Mouse (Mus musculus) macrophage (primary cell): ENCODE data around the gene Dmrtc1a. TPM values are rescaled to one million over a fixed set of nuclear protein-coding genes. Genes with fewer than 3 reads are reported as not detected.
"Not testable (repeated sequence)": the region's sequence is repeated elsewhere in the genome, so short reads cannot be mapped to it uniquely, and the experiment has no call there.

ENCODE experiments used
- H3K27ac ChIP-seq: fragments of 350-480 bp; formaldehyde crosslinking; 2 replicates; pipeline ENCODE4 v1.9.0; 2021
- H3K36me3 ChIP-seq: fragments of 350-480 bp; formaldehyde crosslinking; 2 replicates; pipeline ENCODE4 v1.9.0; 2021; ENCODE audit errors: inconsistent target
- H3K4me3 ChIP-seq: fragments of 350-480 bp; formaldehyde crosslinking; 2 replicates; pipeline ENCODE4 v1.9.0; 2021; ENCODE audit errors: inconsistent target
- H3K79me2 ChIP-seq: fragments of 350-480 bp; formaldehyde crosslinking; 2 replicates; pipeline ENCODE4 v1.9.0; 2021; ENCODE audit errors: inconsistent target
- WGBS: methylation state at CpG from one replicate; pipeline ENCODE4 v1.1.7; 2026; ENCODE audit warnings: inconsistent platforms; ENCODE audit not compliant: missing documents; 5-methylcytosine and 5-hydroxymethylcytosine counted together
- polyA plus RNA-seq: library from polyadenylated mRNA; stranded (reverse); fragments of 250-400 nt; gene quantifications from 3 replicates; pipeline ENCODE4 v1.2.4, GENCODE M21; 2018; ENCODE audit warnings: inconsistent platforms
- total RNA-seq, 78 experiments: library from RNA; depleted of rRNA; stranded (reverse); fragments of 250-400 nt; gene quantifications; 1 replicate in 9 of 78; 2 replicates in 24 of 78; 3 replicates in 43 of 78; 4 replicates in 2 of 78; pipeline ENCODE4 v1.2.4; 2018; ENCODE audit warnings: inconsistent platforms in 56 of 78

Gene Dmrtc1a
- not detected for total RNA-seq (2018; cell fraction: chromatin; rRNA removed)
- not detected for total RNA-seq (2018; cell fraction: cytosol; rRNA removed)
- total RNA-seq (2018; cell fraction: nucleus; rRNA removed) = not detected
- polyA plus RNA-seq = not detected in 3 replicates

DNA sequence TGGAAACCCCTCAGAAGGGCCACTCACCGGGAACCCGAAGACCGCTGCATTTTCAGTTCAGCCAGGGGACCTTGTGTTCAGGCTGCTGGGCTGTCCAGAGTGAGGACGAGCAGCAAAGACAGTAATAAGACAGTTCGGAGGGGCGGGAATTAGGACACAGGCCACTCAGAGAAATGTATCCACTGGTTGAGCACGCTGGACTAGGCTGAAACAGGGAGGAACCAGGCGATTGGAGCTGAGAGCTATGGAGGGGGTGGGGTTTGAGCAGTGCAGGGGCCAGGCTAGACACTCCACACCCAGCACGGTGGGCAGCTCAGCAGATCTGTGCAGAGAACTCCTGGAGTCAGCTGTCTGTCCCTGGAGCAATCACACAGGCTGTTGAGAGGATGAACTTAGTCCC, at the start of gene Dmrtc1a, which contains the start of gene 1700011M02Rik:
Gene Dmrtc1a (minus strand): TSS at position 101 of the 400 bp plus-strand sequence.
Gene 1700011M02Rik (plus strand): TSS at position 319 of the 400 bp plus-strand sequence.
- H3K36me3 ChIP-seq, H3K79me2 ChIP-seq, H3K4me3 ChIP-seq, H3K27ac ChIP-seq: not testable (repeated sequence)
- 80% methylated on average over 1 of the region's 9 CpGs for WGBS

DNA sequence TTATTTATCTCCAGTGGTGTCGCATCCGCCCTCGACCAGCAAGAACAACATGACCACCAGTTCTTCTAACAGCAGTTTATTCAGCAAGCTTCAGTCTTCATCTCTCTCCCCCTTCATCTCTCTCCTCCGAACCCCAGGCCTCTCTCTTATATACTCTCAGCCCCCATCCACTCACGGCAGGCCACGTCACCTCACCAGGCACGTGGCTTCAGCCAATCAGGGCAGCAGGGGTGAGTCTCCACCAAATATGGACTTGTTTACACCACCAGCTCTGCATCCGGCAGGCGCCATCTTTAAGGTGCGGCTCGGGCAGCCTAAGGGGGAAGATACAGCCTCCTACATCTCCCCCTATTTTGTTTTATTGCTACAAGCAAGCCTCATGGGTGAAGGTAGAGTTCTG, 41.6 kb upstream of the Dmrtc1a start:
- not testable (repeated sequence) for H3K27ac ChIP-seq, H3K36me3 ChIP-seq, H3K4me3 ChIP-seq, H3K79me2 ChIP-seq
- WGBS = 100% methylated on average over 4 of the region's 11 CpGs

DNA sequence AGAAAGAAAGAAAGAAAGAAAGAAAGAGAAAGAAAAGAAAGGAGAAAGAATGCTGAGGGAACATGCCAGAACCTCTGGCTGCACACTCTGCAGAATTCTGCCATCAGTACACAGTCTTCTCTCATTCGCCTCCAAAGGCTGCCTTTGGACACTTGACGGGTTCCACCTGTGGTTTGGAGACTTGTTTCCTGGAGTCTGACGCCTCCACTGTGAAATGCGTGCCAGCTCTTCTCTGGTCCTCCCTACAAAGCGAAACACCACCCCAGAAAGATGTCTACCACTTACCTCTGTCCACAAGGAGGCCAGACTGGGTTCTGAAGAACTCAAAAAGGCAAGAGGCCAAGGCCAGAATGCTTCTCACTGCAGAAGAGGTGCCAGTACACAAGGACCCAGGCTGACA, 28.3 kb upstream of the Dmrtc1a start:
- H3K79me2 ChIP-seq = no peaks in the 10 kb centered on the region
- 54% methylated on average over 5 of the region's 5 CpGs for WGBS
- H3K36me3 ChIP-seq = no peaks in the 10 kb centered on the region
- no peak overlapping the region for H3K27ac ChIP-seq
- H3K4me3 ChIP-seq = no peak overlapping the region

DNA sequence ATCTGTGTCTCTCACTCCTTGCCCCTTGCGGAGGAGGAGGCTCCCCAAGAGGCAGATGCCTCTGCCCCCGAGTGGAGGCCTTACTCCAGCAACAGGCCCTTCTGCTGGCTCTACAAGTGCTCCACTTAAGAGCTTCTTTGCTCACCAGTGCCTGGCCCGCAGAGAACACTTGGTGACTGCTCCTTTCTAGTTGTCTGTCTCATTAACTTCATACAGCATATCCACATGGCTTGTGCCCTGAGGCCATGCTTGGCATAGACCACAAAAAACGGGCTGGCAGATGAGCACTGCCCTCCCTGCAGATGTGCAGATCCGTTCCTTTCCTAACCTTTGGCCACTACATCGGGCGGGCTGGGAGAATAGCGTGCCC, 25.9 kb upstream of the Dmrtc1a start:
- Histone ChIP-seq H3K27ac (no peak overlapping the region), H3K36me3 (no peaks in the 10 kb centered on the region), H3K79me2 (no peaks in the 10 kb centered on the region), H3K4me3 (no peak overlapping the region)
- WGBS = 75% methylated on average over 8 of the region's 8 CpGs

DNA sequence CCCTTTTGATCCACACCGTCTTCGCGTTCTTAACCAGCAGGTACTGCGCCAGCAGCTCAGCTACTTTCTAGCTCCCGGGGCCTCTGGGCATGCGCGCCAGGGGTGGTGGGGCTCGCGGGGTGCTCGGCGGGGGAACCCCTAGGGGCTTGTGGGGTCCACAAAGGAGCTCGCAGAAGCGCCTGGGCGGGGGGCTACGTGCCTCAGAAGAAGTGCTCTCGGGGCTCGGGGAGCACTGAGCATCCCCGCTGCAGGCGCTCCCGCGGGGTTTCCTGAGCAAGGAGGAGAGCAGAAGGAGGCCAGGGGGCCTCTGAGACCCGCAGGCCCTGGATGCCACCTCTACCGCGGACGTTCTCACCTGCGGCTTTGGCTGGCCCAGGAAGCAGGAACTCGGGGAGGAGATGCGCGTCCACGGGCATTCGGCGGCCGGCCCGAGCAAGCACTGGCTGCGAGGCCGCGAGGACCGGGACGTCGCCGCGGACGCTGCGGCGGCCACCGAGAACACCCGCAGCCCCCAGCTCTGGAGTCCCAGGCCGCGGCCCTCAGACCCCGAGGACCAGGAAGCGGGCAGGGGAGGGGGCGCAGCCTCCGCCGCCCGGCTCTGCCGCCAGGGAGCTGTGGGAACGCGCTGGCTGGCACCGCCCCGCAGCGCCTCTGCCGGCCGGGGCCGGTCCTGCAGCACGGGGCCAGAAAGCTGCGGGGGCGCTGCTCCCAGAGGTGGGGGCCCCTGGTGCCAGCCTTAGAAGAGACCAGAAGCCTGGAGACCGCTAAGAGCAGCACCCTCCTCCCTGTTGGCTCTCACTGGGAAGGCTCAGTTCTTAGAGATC, 25.3 kb upstream of the Dmrtc1a start:
- WGBS = 18% methylated on average over 55 of the region's 68 CpGs
- H3K4me3 ChIP-seq = no peak overlapping the region

GRCm38 (mm10) chrX:102932992-102933570, 24.6 kb upstream of the Dmrtc1a start:
- Histone ChIP-seq H3K4me3 (no peak overlapping the region), H3K27ac (no peak overlapping the region), H3K79me2 (no peaks in the 10 kb centered on the region), H3K36me3 (no peaks in the 10 kb centered on the region)
- 47% methylated on average over 12 of the region's 12 CpGs for WGBS

More for the DNA sequence above, 25.3 kb upstream of the Dmrtc1a start:
- no peaks in the 10 kb centered on the region for H3K79me2 ChIP-seq
- no peak overlapping the region for H3K27ac ChIP-seq
- H3K36me3 ChIP-seq = no peaks in the 10 kb centered on the region

GRCm38 (mm10) chrX:102928072-102928471, 19.6 kb upstream of the Dmrtc1a start, which contains the start of gene 1700018G05Rik:
1700018G05Rik (plus strand) TSS chrX:102928372.
- not testable (repeated sequence) for H3K36me3 ChIP-seq, H3K4me3 ChIP-seq, H3K27ac ChIP-seq, H3K79me2 ChIP-seq
- 83% methylated on average over 6 of the region's 6 CpGs for whole genome bisulfite sequencing

DNA sequence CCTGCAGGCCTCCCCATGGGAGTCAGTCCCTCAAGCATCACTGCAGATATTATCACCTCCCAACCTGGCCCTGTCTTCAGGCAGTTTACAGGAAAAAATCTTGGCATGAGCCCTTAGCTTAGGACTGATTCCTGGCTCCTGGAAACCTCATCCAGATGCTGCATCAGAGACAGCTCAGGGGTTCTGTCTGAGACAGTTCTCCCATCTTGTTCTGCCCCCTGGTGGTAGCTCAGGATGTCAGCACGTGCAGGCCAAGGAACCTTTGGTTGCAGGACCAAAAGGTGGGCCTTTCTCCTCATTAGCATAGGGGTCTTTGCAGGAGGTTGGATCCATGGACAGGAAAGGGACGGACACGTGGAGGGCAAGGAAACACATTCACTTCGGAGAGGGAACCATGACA, 18.2 kb upstream of the Dmrtc1a start:
- H3K27ac ChIP-seq, H3K79me2 ChIP-seq, H3K36me3 ChIP-seq, H3K4me3 ChIP-seq: not testable (repeated sequence)
- 42% methylated on average over 3 of the region's 4 CpGs for WGBS

DNA sequence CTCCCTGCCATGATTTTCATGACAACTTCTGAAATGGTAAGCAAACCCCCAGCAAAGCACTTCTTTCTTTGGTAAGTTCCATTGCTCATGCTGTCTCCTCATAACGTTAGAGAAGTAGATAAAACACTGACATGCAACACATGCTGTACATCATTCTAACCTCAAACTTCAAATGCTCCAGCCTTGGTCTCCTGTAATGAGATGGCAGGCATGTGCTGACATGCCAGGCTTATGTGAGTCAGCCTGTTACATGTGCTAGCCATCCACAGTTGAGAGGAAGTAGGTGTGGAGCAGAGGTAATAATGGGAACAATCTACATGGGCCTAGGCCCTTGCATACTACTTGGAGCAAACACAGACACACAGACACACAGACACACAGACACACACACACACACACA, 6.3 kb upstream of the Dmrtc1a start:
- not testable (repeated sequence) for H3K36me3 ChIP-seq, H3K27ac ChIP-seq, H3K4me3 ChIP-seq, H3K79me2 ChIP-seq
- 86% methylated on average over 1 of the region's 1 CpGs for WGBS

DNA sequence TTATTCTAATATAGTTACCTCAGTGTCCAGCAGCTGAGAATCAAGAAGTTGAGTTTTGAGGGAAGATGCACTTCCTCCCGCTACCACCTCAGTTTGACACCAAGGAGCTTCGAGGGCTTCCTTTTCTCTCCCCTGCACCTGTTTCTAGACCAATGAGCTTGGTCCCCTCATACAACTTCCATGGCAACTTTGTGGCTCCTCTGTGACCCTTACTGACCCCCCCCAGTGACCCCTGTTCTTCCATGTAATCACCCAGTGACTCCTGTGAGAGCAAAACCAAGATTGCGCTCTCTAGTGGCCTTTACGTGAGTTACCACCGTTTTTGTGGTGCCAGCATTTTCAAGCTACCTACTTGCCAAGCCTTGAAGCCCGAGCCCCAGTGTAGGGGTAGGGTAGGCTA, 40.6 kb downstream of the Dmrtc1a start, which contains the start of gene 1700031F05Rik:
Gene 1700031F05Rik (minus strand): TSS at position 101 of the 400 bp plus-strand sequence.
- Histone ChIP-seq H3K4me3 (no peak within 1 kb of the TSS), H3K36me3 (no peaks in the 10 kb centered on the region), H3K79me2 (no peaks in the 10 kb centered on the region), H3K27ac (no peak within 1 kb of the TSS)
- 88% methylated on average over 6 of the region's 6 CpGs for whole genome bisulfite sequencing

DNA sequence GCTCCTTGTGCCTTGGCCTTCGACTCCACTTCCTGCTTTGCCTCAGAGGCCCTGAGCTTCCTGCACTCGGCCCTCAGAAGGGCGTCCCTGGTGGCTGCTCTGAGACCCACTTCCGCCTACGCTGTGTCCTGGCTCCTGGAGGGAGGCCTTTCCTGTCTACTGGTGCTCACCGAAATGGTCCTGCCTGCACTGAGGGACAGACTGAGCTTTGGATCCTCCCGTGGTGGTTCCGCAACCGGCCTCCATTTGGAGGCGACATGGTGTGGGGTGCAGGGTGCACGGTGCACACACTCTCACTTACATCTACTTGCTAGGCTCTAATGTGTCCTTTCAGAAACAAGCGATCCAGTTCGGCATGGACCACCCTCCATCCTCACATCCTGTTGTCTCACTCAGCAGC, 54.0 kb downstream of the Dmrtc1a start, which contains the start of gene Dmrtc1c2:
Gene Dmrtc1c2 (minus strand): TSS at position 101 of the 400 bp plus-strand sequence.
- WGBS = no CpG with 5 or more reads among the region's 13 CpGs

More for the DNA sequence above, 54.0 kb downstream of the Dmrtc1a start, which contains the start of gene Dmrtc1c2:
- not testable (repeated sequence) for H3K4me3 ChIP-seq, H3K79me2 ChIP-seq, H3K36me3 ChIP-seq, H3K27ac ChIP-seq

Other genes with a start within 250 kb of the Dmrtc1a start
- gene Gm3880, start 221.7 kb downstream of the Dmrtc1a start, polyA plus RNA-seq = not detected in 3 replicates
- gene Gm9112, start 201.1 kb downstream of the Dmrtc1a start, polyA plus RNA-seq = not detected in 3 replicates
- not detected in 3 replicates for gene Dmrtc1b, start 200.8 kb downstream of the Dmrtc1a start, polyA plus RNA-seq
- gene Dmrtc1c1, start 105.7 kb downstream of the Dmrtc1a start, polyA plus RNA-seq = not detected in 3 replicates
- gene Dmrtc1c2, start 54.1 kb downstream of the Dmrtc1a start, polyA plus RNA-seq = not detected in 3 replicates
- not detected in 3 replicates for gene 1700031F05Rik, start 40.7 kb downstream of the Dmrtc1a start, polyA plus RNA-seq
- not detected in 3 replicates for gene 1700011M02Rik, start 218 bp upstream of the Dmrtc1a start, polyA plus RNA-seq
- not detected in 3 replicates for gene 1700018G05Rik, start 19.7 kb upstream of the Dmrtc1a start, polyA plus RNA-seq